Mouse (Mus musculus) monocyte, adult 5-6 weeks (primary cell): ENCODE data around the gene Agl. TPM values are rescaled to one million over a fixed set of nuclear protein-coding genes. Genes with fewer than 3 reads are reported as not detected.
A peak's percentile ranks its signal among the peaks of the same experiment; 100 is the strongest.

Experiments
- ATAC-seq: fragments of 153-309, 156-312 bp; replicated peaks from 2 replicates; pipeline ENCODE4 v1.8.0; 2017; ENCODE audit warnings: mild to moderate bottlenecking; ENCODE audit not compliant: low TSS enrichment, insufficient number of reproducible peaks, severe bottlenecking, poor library complexity, low FRiP score
- total RNA-seq: library from RNA; stranded (forward); fragments of 200-1000, 200-491, 200-594 nt; gene quantifications from 3 replicates; pipeline ENCODE4 v1.2.3, GENCODE M21; 2017

Gene Agl
- 8.1 to 17.3 TPM (median 14.7 TPM) in 3 replicates for total RNA-seq

DNA sequence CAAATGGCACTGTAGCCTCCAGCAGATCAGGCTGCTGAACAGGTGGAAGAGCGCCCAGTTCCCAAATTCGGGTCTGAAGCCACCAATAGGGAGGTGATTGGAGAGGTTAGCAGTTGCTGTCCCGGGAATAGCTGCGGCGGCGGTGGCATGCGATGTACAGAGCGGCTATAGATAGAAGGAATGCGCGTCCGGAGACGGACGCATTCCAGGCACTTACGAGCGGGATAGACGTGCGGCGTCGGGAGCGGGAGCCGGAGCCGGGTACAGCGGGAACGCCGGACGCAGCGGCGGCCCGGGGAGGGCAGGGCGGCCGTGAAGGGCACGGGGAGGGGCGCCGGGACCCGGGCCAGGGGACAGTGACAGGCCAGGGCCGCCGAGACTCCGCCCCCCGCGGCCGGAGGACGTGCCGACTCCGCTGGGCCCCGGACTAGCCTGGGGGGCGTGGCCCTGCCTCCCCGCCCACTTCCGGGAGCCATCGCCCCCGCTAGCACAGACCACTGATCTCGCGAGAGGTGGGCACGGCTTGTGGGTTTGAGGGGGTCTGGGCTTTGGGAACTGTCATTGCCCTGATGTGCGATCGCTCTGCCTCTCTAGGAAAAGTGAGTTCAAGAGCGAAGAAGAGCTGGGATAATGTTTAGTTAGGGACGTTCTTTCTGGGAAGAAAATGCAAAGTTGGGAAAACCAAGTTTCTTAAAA, at the start of gene Agl:
Agl (minus strand) TSS at position 356 of the 696 bp plus-strand sequence.
- ATAC-seq: peak; percentile 90

DNA sequence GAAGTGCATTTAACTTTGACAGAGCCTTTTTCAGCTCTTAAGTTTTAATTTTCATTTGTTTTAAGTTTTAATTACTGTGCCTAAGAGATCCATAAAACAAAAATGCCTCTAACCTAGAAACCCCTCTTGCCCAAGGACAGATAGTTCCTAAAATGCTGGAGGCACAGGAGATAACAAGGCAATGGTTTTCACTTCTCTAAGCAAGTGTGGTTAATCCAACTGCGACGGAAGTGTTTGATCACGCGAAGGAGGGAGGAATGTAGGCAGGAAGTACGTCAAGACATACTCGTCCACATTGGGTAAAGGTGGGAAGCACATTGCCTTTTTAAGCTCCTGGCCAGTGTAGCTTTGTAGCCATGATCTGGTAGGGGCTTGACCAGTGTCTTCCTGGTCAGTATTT, 49.6 kb upstream of the Agl start:
- ATAC-seq: peak; percentile 64

DNA sequence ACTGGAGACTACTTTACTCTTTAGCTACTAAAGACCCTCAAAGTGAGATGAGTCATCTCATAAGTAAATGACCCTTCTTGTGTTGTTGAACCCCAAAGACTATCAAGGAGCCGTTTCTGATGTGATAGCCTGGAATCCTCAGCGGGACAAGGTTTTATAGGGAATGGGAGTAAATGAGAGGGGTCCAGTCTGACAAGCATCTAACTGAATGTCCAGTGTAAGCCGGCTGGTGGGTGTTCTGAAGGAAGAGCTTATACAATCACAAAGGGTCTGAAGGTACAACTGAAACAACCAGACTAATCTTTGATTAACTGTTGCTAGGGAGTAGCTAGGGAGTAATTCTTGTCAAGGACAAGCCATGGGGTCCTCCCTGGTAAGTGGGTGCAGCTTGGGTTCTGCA, 44.5 kb upstream of the Agl start:
- no peak for ATAC-seq

DNA sequence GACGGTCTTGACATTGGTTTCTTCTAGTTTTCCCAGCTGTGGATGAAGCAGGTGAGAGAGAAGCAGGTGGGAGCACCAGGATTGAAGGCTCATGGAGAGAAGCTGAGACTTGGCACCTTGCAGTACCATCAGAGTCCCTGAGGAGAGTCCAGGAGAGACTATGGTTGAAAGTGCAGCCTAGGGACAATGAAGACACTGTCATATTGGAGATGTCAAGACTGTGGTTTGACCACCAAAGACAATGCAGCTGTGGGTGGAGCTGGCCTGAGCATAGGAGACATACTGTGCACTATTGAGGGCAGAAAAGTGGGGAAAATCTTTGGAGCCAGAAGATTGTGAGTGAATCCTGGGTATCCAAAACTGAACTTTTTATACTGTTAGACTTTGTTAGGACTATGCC, 42.4 kb upstream of the Agl start:
- ATAC-seq: no peak

DNA sequence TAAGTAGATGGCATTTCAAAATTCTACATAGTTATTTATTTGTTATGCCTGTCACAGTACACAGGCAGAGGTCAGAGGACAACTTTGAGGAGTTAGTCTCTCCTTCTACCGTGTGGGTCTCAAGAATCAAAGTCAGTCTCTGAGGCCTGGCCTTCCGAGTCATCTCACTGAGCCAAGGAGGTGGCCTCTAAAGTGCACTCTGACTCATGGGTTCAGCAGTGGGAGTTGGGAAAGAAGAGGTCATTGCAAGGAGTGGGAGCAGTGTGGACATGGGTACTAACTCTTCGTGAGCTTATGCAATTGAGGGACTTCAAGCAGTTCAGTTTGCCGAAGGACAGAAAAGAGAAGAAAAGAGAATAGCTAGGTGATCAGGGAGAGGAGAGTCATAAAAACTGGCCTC, 41.0 kb upstream of the Agl start:
- no peak for ATAC-seq

DNA sequence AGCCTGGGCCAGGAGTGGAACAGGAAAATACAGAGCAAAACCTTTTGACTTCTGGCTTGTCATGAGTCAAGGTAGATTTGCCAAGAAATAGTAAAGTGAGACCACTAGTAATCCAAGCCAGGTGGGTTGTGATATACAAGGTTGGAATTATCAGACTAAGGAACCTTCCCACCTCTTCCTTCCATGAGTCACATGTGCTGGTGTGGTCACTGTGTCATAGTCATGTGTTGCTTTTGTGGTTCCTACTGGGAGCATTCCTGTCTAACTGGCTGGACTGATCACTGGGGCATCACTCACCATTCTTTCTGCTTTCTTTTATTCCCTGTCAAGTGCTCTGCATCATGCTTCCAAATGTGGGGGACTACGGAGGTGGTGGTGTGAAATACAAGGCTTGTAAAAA, 40.1 kb upstream of the Agl start:
- ATAC-seq: no peak

DNA sequence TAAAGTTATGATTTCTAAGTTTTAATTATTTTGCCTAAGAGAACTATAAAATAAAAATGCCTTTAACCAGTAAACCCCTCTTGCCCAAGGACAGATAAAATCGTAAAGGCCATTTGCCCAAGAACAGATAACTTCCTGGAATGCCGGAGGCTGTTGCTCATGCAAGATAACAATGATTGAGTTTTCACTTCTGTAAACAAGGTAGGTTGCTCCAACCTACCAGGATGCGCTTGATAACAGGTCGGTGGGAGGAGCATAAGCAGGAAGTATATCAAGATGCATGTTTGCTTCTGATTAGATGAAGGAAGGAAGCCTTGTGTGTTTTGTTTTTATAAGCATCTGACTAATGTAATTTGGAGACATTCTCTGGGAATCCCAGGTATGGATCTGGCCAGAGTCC, 38.1 kb upstream of the Agl start:
- no peak for ATAC-seq

DNA sequence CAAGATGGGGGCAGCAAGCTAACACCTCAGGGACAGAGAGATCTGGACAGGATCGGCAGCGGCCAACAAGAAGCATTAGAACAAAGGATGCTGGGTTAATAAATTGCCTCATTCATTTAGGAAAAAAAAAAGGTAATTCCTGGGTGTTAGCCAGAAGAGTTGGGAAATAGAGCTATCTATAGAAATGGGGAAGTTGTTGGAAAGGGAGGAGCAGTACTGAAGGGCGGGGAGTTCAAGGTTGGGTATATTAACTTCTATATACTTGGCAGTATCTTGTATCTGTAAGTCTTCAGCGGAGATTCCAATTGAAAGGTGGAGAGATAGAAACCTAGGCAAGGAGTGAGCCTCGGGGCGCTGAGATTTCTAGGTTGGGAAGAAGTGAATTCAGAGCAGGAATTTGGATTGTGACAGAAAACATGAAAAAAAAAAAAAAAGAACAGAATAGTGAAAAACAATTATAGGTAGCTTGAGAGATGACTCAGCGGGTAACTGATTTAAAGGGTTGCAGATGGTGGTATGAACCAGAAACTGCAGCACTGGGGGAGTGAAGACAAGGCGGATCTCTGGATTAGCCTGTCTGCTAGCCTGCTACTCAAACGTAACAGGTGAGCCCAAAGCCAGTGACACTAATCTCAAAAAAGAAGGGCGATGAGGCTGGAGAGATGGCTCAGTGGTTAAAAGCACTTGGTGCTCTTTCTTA, 37.1 kb upstream of the Agl start:
- peak; percentile 88 for ATAC-seq

DNA sequence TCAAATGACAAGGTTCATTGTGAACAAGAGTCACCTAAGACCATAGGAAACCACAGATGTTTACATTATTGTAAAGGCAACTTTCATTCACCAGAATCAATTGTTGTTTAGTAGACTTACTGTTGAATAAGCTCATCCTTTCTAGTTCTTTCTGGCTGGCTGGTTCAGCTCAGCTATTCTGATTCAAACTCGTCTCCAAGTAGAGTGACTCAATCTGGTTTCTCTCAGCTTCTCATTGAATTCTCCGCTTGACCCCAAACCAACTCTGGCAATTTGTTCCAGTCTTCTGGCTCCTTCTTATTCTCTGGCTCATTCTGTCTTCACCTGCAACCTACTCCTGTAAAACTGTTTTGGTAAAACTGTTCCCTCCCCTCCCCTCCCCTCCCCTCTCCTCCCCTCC, 33.3 kb upstream of the Agl start:
- ATAC-seq: no peak

DNA sequence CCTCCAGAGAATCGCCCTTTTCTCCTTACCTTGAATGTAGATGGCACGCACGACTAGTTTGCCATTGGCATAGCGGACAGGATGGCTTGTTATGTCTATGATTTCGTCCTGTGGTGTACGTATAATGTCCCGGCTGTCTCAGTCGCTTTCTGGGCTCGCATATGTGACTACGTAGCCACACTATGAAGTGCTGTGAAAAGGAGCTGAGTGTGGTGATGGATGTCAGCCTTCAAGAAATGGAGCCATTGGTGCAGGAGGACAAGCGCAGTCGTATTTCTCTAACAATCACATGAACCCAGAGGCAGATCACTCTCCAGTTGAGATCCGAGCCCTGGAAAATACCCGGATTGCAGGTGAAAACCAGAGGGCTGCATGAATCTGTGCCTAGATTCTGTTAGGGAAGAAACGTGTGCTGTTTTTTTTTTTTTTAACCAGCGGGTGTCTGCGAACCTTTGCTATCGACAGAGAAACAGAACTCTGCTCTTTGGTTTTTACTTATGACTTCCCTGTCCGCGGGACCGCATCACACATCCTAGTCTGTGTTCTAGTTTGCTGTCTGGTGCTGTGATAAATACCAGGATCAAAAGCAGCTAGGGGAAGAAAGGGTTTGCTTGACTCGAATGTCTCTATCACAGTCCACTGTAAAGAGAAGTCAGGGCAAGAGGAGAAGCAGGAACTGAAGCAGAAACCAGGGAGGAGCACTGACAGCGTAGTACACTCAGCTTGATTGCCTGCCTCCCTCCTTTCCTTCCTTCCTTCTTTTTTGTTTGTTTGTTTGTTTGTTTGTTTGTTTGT, 28.9 kb upstream of the Agl start:
- ATAC-seq: no peak

DNA sequence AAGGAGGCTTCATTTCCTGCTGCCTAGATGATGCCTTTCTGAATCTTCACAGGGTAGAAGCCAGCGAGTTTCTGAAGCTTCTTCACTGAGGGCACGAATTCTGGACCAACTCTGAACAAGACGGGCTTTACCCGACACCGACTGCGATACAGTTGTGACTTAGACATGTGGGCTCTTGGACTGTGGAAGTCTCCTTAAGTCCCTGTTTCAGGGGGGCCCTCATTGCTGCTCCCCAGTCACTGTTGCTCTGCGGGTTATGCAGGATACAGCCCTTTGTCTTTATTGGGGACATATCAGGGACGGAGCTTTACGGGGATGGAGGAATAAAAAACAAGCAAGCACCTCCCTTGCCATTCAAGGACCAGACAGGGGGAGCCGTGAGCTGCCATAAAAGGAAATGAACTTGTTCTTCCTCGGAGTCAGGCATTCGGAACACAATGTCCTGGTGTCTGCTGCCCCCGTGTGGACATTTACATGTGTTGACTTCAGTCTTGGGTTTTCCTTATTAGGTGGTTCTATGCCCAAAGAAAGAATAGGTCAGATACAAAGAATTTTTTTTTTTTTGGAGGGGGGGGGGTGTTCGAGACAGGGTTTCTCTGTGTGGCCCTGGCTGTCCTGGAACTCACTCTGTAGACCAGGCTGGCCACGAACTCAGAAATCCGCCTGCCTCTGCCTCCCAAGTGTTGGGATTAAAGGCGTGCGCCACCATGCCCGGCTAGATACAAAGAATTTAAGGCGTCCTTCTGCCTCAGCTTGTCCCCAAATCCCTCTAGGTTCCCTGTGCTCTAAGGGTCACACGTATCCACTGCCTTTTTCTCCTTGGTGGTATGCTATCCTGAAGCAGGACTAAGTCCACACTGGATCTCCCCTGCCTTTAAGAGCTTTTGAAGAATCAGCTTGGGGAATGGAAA, 28.1 kb upstream of the Agl start:
- ATAC-seq: peak; percentile 92

DNA sequence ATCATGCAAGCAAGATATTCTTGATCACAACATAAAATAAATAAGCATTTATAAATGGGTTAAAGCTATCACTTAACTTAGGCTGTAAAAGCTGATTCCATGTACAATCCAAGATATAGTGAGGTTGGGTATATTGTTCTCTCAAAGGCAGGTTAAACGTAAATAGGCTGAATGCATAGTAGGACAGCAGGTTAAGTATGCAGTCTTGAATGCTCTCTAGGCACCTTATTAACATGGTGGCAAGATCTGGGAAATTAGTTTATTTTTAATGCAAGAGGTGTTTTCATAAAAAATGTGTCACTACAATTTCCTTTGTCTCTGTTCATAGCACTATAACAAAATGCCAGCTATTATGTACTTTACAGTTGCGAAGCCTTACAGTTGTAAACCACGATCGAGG, 27.4 kb upstream of the Agl start:
- ATAC-seq: no peak

DNA sequence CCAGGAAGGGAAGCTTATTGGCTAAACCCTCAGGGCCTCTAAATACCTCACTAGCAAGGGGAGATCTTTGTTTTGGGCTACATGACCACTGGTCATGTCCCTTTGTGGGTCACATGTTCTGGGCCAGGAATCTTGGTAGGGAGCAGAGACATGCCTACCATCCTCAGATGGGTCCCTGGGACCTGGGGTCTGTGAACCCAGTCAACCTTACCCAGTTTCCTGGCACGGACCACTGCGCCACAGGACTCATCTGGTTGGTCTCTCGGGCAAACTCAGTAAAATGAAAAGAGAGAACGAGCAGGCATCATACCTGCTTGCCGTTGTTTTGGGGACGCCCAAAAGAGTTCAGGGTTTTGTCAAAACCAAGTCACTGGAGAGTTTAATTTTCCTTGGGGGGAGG, 26.3 kb upstream of the Agl start:
- no peak for ATAC-seq

DNA sequence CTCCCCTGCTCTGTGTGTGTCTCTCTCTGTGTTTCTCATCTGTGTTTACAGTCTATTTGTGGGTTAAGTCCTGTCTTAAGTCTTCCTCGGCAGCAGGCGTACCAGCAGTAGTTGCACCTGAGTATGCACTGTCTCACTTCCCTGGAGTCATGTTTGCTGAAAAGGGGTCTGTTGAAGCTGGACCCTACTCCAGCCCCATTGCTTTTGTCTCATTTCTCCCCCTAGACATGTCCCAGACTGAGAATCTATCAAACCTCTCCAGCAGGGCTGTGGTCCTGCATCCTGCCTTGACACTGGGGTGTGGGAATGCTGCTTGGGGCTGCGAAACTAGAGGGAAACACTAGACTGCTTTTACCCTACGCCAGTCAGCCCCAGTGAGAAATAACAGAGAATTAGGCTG, 25.5 kb upstream of the Agl start:
- no peak for ATAC-seq

DNA sequence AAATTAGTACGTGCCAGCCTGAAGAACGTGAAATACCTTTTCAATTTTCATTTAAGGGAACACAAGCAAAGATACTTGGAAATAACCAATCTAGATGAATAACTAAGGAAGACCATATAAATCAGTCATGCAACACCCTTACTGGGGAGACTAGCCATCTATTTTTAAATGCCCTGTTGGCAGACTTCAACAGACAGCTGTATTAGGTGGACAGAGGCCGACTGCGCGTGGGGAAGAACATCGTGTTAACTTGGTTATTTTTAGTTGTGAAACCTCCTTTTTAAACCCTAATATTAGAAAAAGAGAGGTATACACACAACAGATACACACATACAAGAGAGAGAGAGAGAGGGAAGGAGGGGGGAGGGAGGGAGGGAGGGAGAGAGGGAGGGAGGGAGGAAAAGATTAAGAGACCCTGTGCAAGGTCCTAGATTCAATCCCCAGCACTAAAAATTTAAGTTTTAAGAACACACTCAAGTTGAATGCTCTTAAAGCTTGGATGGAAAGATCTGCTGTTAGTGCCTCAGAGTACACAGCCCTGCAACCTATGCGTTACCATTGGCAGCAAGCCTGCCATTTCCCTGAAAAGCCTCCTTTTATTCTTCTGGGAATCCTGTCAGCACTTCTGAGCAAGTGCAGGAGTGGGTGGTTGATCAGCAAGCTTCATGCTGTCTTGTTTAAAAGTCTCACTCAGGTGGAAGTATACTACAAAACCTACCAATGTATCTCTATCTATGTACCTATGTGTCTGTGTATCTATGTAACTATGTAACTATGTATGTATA, 24.8 kb upstream of the Agl start:
- ATAC-seq: no peak

DNA sequence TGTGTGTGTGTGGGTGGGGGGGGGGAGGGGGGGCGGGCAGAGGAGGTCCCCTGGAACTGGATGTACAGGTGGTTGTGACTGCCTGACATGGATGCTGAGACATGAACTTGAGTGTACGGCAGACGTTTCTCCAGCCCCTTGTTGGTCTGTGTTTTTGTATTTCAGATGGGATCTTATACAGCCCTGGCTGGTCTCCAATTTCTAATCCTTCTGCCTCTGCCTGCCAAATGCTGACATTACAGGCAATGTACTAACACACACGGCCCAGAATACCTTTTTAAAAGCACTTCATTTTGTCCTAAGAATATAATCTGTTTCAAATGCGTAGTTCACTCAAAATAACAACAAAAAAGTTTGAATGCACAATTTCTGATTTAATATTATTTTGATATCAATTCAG, 23.4 kb upstream of the Agl start:
- no peak for ATAC-seq

DNA sequence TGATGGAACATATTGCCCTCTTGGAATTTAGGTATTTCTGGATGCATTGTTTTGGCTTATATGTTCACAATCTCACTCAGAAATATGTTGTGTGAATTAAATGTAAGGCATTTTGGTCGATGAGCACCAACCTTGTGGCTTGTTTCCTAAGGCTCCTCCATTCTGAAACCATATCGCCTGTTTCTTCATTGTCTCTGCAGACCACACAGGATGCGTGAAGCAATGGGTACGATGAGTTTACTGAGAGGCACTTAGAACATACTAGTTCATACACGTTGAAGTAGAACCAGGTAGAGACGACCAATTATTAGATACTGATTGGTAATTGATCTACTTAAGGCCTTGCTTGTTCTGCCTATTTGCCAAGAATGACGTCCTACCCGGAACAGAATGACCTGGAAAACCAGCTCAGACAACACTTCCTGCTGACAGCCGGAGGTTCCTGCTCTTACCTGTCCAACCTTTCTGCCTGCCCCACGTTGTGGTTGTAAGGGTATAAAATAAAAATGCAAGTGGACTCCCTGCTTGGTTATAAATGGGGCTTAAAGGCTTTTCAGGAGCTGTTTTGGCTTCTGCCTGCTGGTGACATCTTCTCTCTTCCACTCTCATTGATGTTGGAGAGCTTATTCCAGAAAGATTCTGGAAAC, 21.4 kb upstream of the Agl start:
- ATAC-seq: no peak
